Mouse (Mus musculus): ENCODE measurements around the gene Kctd8.

- TF ChIP-seq CTCF (IDR thresholded peaks at IDR 0.05; ENCODE audit: low read depth) = no peak
- no peak for TF ChIP-seq EP300 (optimal IDR thresholded peaks at IDR 0.05)
These were observed 16.8 kb downstream of the Kctd8 start for GRCm38 (mm10) chr5:69324566-69325230.

All from stomach, postnatal 0 days (tissue).